In genomic region chr2:167680657-167681056, GRCm38 (mm10) we compare ENCODE assay signal across 9 mouse cellular contexts. TPM values are rescaled to one million over a fixed set of nuclear protein-coding genes. Genes with fewer than 3 reads are reported as not detected.
DNase-seq lines count a peak whose midpoint lies in the region; ATAC-seq and TF ChIP-seq lines count a peak whose summit lies in the region.
"Had no signal": no experiment of that assay in that cellular context is flagged by ENCODE, and none has a peak within 500 bp of the region (broad histone marks: within the 10 kb centered on the region; RNA-seq: fewer than 3 reads in every experiment).

No protein-coding gene starts in this region.

- H3K9ac ChIP-seq in kidney, embryonic 16.5 days (replicated peaks; ENCODE audit: low read length) = no peak overlapping the region
- no peak overlapping the region for H3K9ac ChIP-seq in ES-Bruce4 (ENCODE audit: low read depth, poor library complexity, severe bottlenecking)

- no peak for TF ChIP-seq POLR2A in ES-Bruce4 (IDR thresholded peaks at IDR 0.05; ENCODE audit: insufficient read depth, low read length)

- DNase-seq in kidney, adult 11 months = peak; percentile 39
- peak; percentile 69 for DNase-seq in embryo, embryonic 10.5 days (ENCODE audit: low spot score)
- peak; percentile 85 for DNase-seq in lung, postnatal 36 days
- peak; percentile 78 for DNase-seq in thymus, postnatal 25 days

- ATAC-seq in kidney, embryonic 16.5 days (ENCODE audit: low FRiP score, low TSS enrichment) = no peak

- peak; percentile 24 for TF ChIP-seq CTCF in C2C12 (IDR thresholded peaks at IDR 0.05; ENCODE audit: control insufficient read depth, insufficient read depth, insufficient read length)
- TF ChIP-seq CTCF in ES-Bruce4 (IDR thresholded peaks at IDR 0.05; ENCODE audit: low read depth, low read length) = peak; percentile 47

- no peak overlapping the region for H3K27ac ChIP-seq in kidney, embryonic 16.5 days (ENCODE audit: low read length)
- no peak overlapping the region for H3K27ac ChIP-seq in ES-Bruce4 (ENCODE audit: insufficient read depth, low read length)

- H3K27me3 ChIP-seq in kidney, embryonic 16.5 days (ENCODE audit: insufficient read depth, low read length) = 0 out of 2 replicates have a peak, but pooled peaks cover 2% of the 10 kb centered on the region
- no peaks in the 10 kb centered on the region for H3K27me3 ChIP-seq in C2C12 (ENCODE audit: control insufficient read depth, insufficient read depth, insufficient read length)
- H3K27me3 ChIP-seq in ES-Bruce4 (ENCODE audit: control insufficient read depth, insufficient read depth, low read length, poor library complexity, severe bottlenecking) = no peaks in the 10 kb centered on the region

- H3K9me3 ChIP-seq in kidney, embryonic 16.5 days (ENCODE audit: low read length) = no peaks in the 10 kb centered on the region
- no peaks in the 10 kb centered on the region for H3K9me3 ChIP-seq in ES-Bruce4 (replicated peaks; ENCODE audit: control insufficient read depth, insufficient read depth, low read length, poor library complexity, severe bottlenecking)

- H3K4me2 ChIP-seq in kidney, embryonic 16.5 days (replicated peaks; ENCODE audit: low read depth, low read length) = no peak overlapping the region

- WGBS in kidney, embryonic 16.5 days = 53% methylated on average over 5 of the region's 5 CpGs

- no peak for TF ChIP-seq EP300 in ES-Bruce4 (IDR thresholded peaks at IDR 0.05; ENCODE audit: insufficient read depth, low read depth, low read length)

- no peaks in the 10 kb centered on the region for H3K4me1 ChIP-seq in kidney, embryonic 16.5 days (ENCODE audit: insufficient read depth, low read length)
- H3K4me1 ChIP-seq in ES-Bruce4 (ENCODE audit: control insufficient read depth, insufficient read depth, low read length) = no peaks in the 10 kb centered on the region

- H3K79me2 ChIP-seq in C2C12 (ENCODE audit: control insufficient read depth, insufficient read depth) = no peaks in the 10 kb centered on the region

- H3K36me3 ChIP-seq in kidney, embryonic 16.5 days (ENCODE audit: insufficient read depth, low read length) = no peaks in the 10 kb centered on the region
- no peaks in the 10 kb centered on the region for H3K36me3 ChIP-seq in C2C12 (ENCODE audit: control insufficient read depth, insufficient read depth)
- H3K36me3 ChIP-seq in ES-Bruce4 (ENCODE audit: control insufficient read depth, insufficient read depth, low read length, poor library complexity, severe bottlenecking) = no peaks in the 10 kb centered on the region

- no peak overlapping the region for H3ac ChIP-seq in C2C12 (ENCODE audit: control insufficient read depth, insufficient read length, low read depth)

- no peaks in the 10 kb centered on the region for H3K79me3 ChIP-seq in C2C12 (ENCODE audit: low read depth)

- H3K4me3 ChIP-seq in kidney, embryonic 16.5 days (ENCODE audit: low read length) = no peak overlapping the region
- H3K4me3 ChIP-seq in C2C12 (ENCODE audit: insufficient read depth, poor library complexity, severe bottlenecking) (no peak overlapping the region), ES-Bruce4 (ENCODE audit: low read depth, low read length) (no peak overlapping the region)

TF ChIP-seq in C2C12, 6 proteins besides CTCF, POLR2A, EP300 and RAD21:
- no peak for TF ChIP-seq USF1 (IDR thresholded peaks at IDR 0.05; ENCODE audit: low read depth)
- no peak for TF ChIP-seq MYOG (IDR thresholded peaks at IDR 0.05; ENCODE audit: control insufficient read depth, extremely low read depth, insufficient read length)
- TF ChIP-seq CEBPB (IDR thresholded peaks at IDR 0.05; ENCODE audit: low read depth) = no peak
- no peak for TF ChIP-seq MAX (IDR thresholded peaks at IDR 0.05)
- no peak for TF ChIP-seq MYOD1 (IDR thresholded peaks at IDR 0.05; ENCODE audit: control insufficient read depth, insufficient read length, low read depth)
- TF ChIP-seq FOSL1 (IDR thresholded peaks at IDR 0.05; ENCODE audit: insufficient read depth, low read length, poor library complexity, severe bottlenecking) = no peak
TF ChIP-seq in C2C12: peak in this region for 0.

RNA-seq across cellular contexts. Expression of gene Cebpb, which starts 8.1 kb away (rescaled TPM):
- polyA plus RNA-seq in kidney, embryonic 16.5 days (2015; fragmentation: Nextera tagmentation; extraction: Ambion mirVana) = 0.34 and 0.45 TPM in 2 replicates
- polyA plus RNA-seq in C2C12 (2012; fragmentation: generic; extraction: Trizol) (23.8 TPM), ES-Bruce4 (2011; ENCODE audit: insufficient read depth, insufficient read length, low read depth, missing spikeins) (9.2 and 10.4 TPM in 2 replicates)

RNA-seq across cellular contexts. Expression of gene Tmem189, which starts 9.0 kb away (rescaled TPM):
- 54.9 and 58.8 TPM in 2 replicates for polyA plus RNA-seq in kidney, embryonic 16.5 days (2015; fragmentation: Nextera tagmentation; extraction: Ambion mirVana)
- polyA plus RNA-seq in C2C12 (2012; fragmentation: generic; extraction: Trizol) = 34.5 TPM
- polyA plus RNA-seq in ES-Bruce4 (2011; ENCODE audit: insufficient read depth, insufficient read length, low read depth, missing spikeins) = 41.9 and 45.6 TPM in 2 replicates

RNA-seq across cellular contexts. Expression of gene Gm20431, which starts 19.4 kb away (rescaled TPM):
- polyA plus RNA-seq in kidney, embryonic 16.5 days (2015; fragmentation: Nextera tagmentation; extraction: Ambion mirVana) = 1.3 and 6.1 TPM in 2 replicates
- polyA plus RNA-seq in C2C12 (2012; fragmentation: generic; extraction: Trizol) (0.44 TPM), ES-Bruce4 (2011; ENCODE audit: insufficient read depth, insufficient read length, low read depth, missing spikeins) (3.2 and 7.0 TPM in 2 replicates)
- polyA plus RNA-seq: frontal cortex, adult 2 months; liver, embryonic 16.5 days had no signal

RNA-seq across cellular contexts. Expression of gene Ube2v1, which starts 48.8 kb away (rescaled TPM):
- 319 and 338 TPM in 2 replicates for polyA plus RNA-seq in kidney, embryonic 16.5 days (2015; fragmentation: Nextera tagmentation; extraction: Ambion mirVana)
- polyA plus RNA-seq in C2C12 (2012; fragmentation: generic; extraction: Trizol) = 237 TPM
- polyA plus RNA-seq in ES-Bruce4 (2011; ENCODE audit: insufficient read depth, insufficient read length, low read depth, missing spikeins) = 189 and 193 TPM in 2 replicates
